Mouse (Mus musculus) testis, adult 2 months (tissue): ENCODE results near the gene Rbm8a2.

ENCODE experiments used
- CTCF ChIP-seq: fragments of 200-500 bp; IDR thresholded peaks from 2 replicates; pipeline ENCODE4 v1.5.1; 2012; ENCODE audit warnings: low read depth, mild to moderate bottlenecking, inconsistent platforms, low read length, moderate library complexity; ENCODE audit not compliant: control insufficient read depth, insufficient read depth, insufficient replicate concordance
- POLR2A ChIP-seq: fragments of 200-500 bp; IDR thresholded peaks from 2 replicates; pipeline ENCODE4 v1.6.1; 2012; ENCODE audit warnings: low read depth, mild to moderate bottlenecking, inconsistent platforms, low read length, moderate library complexity; ENCODE audit not compliant: control insufficient read depth

GRCm38 (mm10) chr1:176000599-176000998 is 21.7 kb upstream of the Rbm8a2 start:
- TF ChIP-seq POLR2A (no peak), CTCF (no peak)
